Mouse (Mus musculus): ENCODE measurements around the gene Sez6l2.

DNA sequence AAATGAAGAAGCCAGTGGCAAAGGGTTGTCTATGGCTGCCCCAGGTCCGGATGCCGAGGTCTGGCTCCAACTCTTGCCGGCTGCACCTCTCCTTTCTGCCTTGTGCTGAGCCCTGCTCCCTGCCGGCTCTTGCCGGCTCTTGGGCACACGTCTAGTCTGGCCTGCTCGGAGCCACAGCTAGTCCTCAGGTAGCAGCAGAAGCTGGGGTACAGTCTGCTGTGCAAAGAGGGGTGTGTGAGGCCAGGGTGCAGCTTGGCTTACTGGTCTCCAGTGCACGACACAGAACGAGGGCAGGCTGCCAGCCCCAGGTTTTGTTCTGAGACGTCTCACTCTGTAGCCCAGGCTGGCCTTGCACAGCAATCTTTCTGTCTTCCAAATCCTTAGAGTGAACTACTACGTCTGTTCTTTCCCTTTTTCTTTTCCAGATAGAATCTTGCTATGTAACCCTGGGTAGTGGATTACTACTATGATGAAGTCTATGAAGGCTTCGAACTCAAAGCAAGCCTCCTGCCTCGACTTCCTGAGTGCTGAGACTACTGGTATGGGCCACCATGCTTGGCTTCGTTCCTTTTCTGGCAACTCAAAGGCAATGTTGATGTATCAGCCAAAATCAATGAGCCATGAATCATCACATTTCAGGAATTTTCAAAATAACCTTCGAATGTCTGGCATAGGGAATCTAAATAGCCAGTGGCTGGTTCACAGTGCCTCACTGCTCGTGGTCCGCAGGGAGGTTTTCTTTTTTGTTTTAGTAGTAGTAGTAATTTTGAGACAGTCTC, 59.1 kb downstream of the Sez6l2 start:
- no peak for TF ChIP-seq SRF (IDR thresholded peaks at IDR 0.05; ENCODE audit: control insufficient read depth, insufficient read length, low read depth)
- TF ChIP-seq MAX (IDR thresholded peaks at IDR 0.05; ENCODE audit: low read depth): no peak
- TF ChIP-seq POLR2A (IDR thresholded peaks at IDR 0.05; ENCODE audit: insufficient read length, low read depth): peak; percentile 4
